Mouse (Mus musculus) stomach, postnatal 0 days (tissue): ENCODE measurements around the gene Hnrnpr.

Experiments used
- CTCF ChIP-seq: IDR thresholded peaks from 2 replicates; pipeline ENCODE4 v1.5.1; 2016; ENCODE audit warnings: antibody characterized with exemption, low read depth, mild to moderate bottlenecking, moderate library complexity
- EP300 ChIP-seq: optimal IDR thresholded peaks from 2 replicates; pipeline ENCODE3; 2016; ENCODE audit warnings: antibody characterized with exemption

GRCm38 (mm10) chr4:136283783-136284182 is 27.0 kb upstream of the Hnrnpr start:
- TF ChIP-seq EP300 (no peak), CTCF (no peak)
